Mouse (Mus musculus) cerebellum, postnatal 14 days (tissue): ENCODE results near the gene Tbc1d32.

Experiments
- DNase-seq, 2 experiments: peaks; one replicate each; pipeline ENCODE4 v3.0.0; 2021; ENCODE audit warnings: mixed read lengths in 2 of 2

The Tbc1d32 gene

GRCm38 (mm10) chr10:56106333-56106995 lies 122.0 kb downstream of the Tbc1d32 start, which contains the start of gene Msl3l2:
TSS of gene Msl3l2 (plus strand) at chr10:56106917.
- DNase-seq, result peak; percentile 86 to 94

- no peak for DNase-seq
Measured at GRCm38 (mm10) chr10:56099641-56100310, 128.7 kb downstream of the Tbc1d32 start.

GRCm38 (mm10) chr10:56099126-56099525 lies 129.4 kb downstream of the Tbc1d32 start:
- DNase-seq, result no peak

- no peak for DNase-seq
Measured at GRCm38 (mm10) chr10:56096757-56097156, 131.7 kb downstream of the Tbc1d32 start.

GRCm38 (mm10) chr10:56094586-56094985 lies 133.9 kb downstream of the Tbc1d32 start:
- no peak for DNase-seq

- DNase-seq, result no peak
Measured at GRCm38 (mm10) chr10:56089714-56090113, 138.8 kb downstream of the Tbc1d32 start.

- no peak for DNase-seq
Measured at GRCm38 (mm10) chr10:56062746-56063145, 165.7 kb downstream of the Tbc1d32 start.

GRCm38 (mm10) chr10:56061238-56061830 lies 167.2 kb downstream of the Tbc1d32 start:
- no peak for DNase-seq

- DNase-seq, result peak in 1 of 2 experiments; percentile 4
Measured at GRCm38 (mm10) chr10:56058979-56059422, 169.5 kb downstream of the Tbc1d32 start.

- no peak for DNase-seq
Measured at GRCm38 (mm10) chr10:56025400-56025799, 203.1 kb downstream of the Tbc1d32 start.

- no peak for DNase-seq
Measured at GRCm38 (mm10) chr10:56024579-56024978, 203.9 kb downstream of the Tbc1d32 start.

- peak; percentile 77 to 81 for DNase-seq
Measured at GRCm38 (mm10) chr10:55979898-55980521, 248.5 kb downstream of the Tbc1d32 start.

- DNase-seq, result no peak
Measured at GRCm38 (mm10) chr10:55978001-55978400, 250.5 kb downstream of the Tbc1d32 start.
